Mouse (Mus musculus) lung, embryonic 16.5 days (tissue): ENCODE results near the gene Zfp791. TPM values are rescaled to one million over a fixed set of nuclear protein-coding genes. Genes with fewer than 3 reads are reported as not detected.

Experiments used
- ATAC-seq: fragments of 200-750 bp; cut with Nextera tagmentation; 2 replicates; pipeline ENCODE4 v1.8.0; 2017; ENCODE audit warnings: low read depth, mild to moderate bottlenecking, moderate library complexity
- H3K27ac ChIP-seq: fragments of 300-500 bp; sonication (generic); 2 replicates; pipeline ENCODE4 v1.5.1; 2014; ENCODE audit warnings: mild to moderate bottlenecking, control low read depth, low read length
- H3K27me3 ChIP-seq: fragments of 300-500 bp; sonication (generic); 2 replicates; pipeline ENCODE4 v1.6.1; 2014; ENCODE audit warnings: low read depth, low read length, mixed read lengths; ENCODE audit not compliant: control insufficient read depth, insufficient read depth
- H3K36me3 ChIP-seq: fragments of 300-500 bp; sonication (generic); 2 replicates; pipeline ENCODE4 v1.6.1; 2014; ENCODE audit warnings: low read length; ENCODE audit not compliant: control insufficient read depth, insufficient read depth
- H3K4me1 ChIP-seq: fragments of 300-500 bp; sonication (generic); replicated peaks from 2 replicates; pipeline ENCODE4 v1.6.1; 2014; ENCODE audit warnings: low read length, mixed read lengths; ENCODE audit not compliant: control insufficient read depth, insufficient read depth
- H3K4me2 ChIP-seq: fragments of 300-500 bp; sonication (generic); 2 replicates; pipeline ENCODE4 v1.6.1; 2014; ENCODE audit warnings: low read depth, low read length, control low read depth
- H3K4me3 ChIP-seq: fragments of 300-500 bp; sonication (generic); 2 replicates; pipeline ENCODE4 v1.5.1; 2014; ENCODE audit warnings: mild to moderate bottlenecking, low read length, control low read depth
- H3K9ac ChIP-seq: fragments of 300-500 bp; sonication (generic); 2 replicates; pipeline ENCODE4 v1.6.1; 2014; ENCODE audit warnings: low read length, control low read depth
- H3K9me3 ChIP-seq: fragments of 300-500 bp; sonication (generic); 2 replicates; pipeline ENCODE4 v1.6.1; 2016; ENCODE audit warnings: low read length; ENCODE audit not compliant: control insufficient read depth
- WGBS: fragments of 180-500 bp; shearing (Covaris S2); extraction: QIAGEN DNeasy Blood & Tissue Kit; methylation state at CpG from one replicate; pipeline ENCODE4 v1.1.7; 2014; 5-methylcytosine and 5-hydroxymethylcytosine counted together
- microRNA-seq: library from miRNA; unstranded; fragments of <30 nt; microRNA quantifications from one replicate; pipeline ENCODE4, GENCODE M21; 2016
- polyA plus RNA-seq: library from polyadenylated mRNA; unstranded; fragments of >200 nt; fragmentation: Nextera tagmentation; extraction: Ambion mirVana; gene quantifications from 2 replicates; pipeline ENCODE4 v1.2.1, GENCODE M21; 2015

Zfp791 gene
- polyA plus RNA-seq, 1 experiment from 2014 or later: 3.7 TPM

DNA sequence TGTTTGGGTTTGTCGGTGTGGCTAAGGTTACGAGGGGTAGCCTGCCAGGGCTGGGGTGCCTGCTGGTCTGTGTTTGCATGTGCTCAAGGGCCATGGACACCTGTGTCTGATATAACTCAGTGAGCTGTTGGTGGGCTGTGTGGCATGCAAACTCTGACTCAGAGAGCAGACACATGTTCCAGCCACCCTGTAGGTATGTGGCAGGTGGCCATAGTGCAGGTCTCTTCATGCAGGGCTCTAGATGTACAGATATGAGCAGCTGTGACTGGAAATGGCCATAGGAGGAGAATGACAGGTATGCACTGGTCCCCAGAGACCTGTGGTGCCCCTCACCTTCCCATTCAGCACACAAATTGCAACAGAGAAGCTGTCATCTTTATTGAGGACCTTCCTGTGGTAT is 55.7 kb downstream of the Zfp791 start:
- no peak overlapping the region for H3K4me2 ChIP-seq
- H3K4me3 ChIP-seq: no peak overlapping the region
- no peak for ATAC-seq
- H3K9me3 ChIP-seq: no peaks in the 10 kb centered on the region
- H3K9ac ChIP-seq: no peak overlapping the region
- H3K36me3 ChIP-seq: peaks cover 4% of the 10 kb centered on the region
- 92% methylated on average over 2 of the region's 2 CpGs for WGBS
- H3K27ac ChIP-seq: no peak overlapping the region
- H3K4me1 ChIP-seq: peaks cover 8% of the 10 kb centered on the region
- H3K27me3 ChIP-seq: no peaks in the 10 kb centered on the region

DNA sequence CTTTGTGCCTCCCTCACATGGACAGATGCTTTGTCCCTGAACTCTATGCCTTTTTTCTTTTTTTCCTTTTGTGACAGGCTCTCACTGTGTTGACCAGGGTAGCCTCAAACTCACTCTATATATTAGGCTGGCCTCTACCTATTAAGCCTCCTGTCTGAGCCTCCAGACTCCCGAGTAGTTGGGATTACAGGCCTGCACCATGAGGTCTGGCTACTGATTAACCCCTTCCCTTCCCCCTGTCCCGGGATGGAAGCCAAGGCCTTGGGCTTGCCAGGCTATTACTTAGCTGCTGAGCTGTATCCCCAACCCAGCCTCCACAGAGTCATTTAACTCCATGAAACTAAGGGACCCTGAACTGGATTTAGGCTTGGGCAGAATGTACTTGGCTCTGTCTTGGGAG is 57.7 kb downstream of the Zfp791 start:
- Histone ChIP-seq H3K27me3 (no peaks in the 10 kb centered on the region), H3K9ac (no peak overlapping the region), H3K27ac (no peak overlapping the region), H3K4me1 (no peaks in the 10 kb centered on the region; the same call in 1 of the 2 replicates), H3K4me2 (no peak overlapping the region), H3K9me3 (no peaks in the 10 kb centered on the region), H3K36me3 (peaks cover 4% of the 10 kb centered on the region), H3K4me3 (no peak overlapping the region)
- no peak for ATAC-seq
- WGBS: 29% methylated on average over 2 of the region's 2 CpGs

- 94% methylated on average over 4 of the region's 4 CpGs for WGBS
- H3K27ac ChIP-seq: no peak overlapping the region
- H3K4me1 ChIP-seq: no peaks in the 10 kb centered on the region; the same call in 1 of the 2 replicates
- no peak overlapping the region for H3K4me3 ChIP-seq
- H3K4me2 ChIP-seq: no peak overlapping the region
- ATAC-seq: no peak
- no peak overlapping the region for H3K9ac ChIP-seq
- H3K36me3 ChIP-seq: peaks cover 4% of the 10 kb centered on the region
- H3K9me3 ChIP-seq: no peaks in the 10 kb centered on the region
- no peaks in the 10 kb centered on the region for H3K27me3 ChIP-seq
Measured at GRCm38 (mm10) chr8:85062603-85063002, 60.3 kb downstream of the Zfp791 start.

- peak; percentile 88 for ATAC-seq
- no peak within 1 kb of the TSS for H3K27ac ChIP-seq
- WGBS: under 1% methylated on average over 52 of the region's 53 CpGs
Measured at GRCm38 (mm10) chr8:85059879-85060616, 62.8 kb downstream of the Zfp791 start, which contains the start of gene Fbxw9. Fbxw9 (plus strand) TSS chr8:85060055.

More at GRCm38 (mm10) chr8:85059879-85060616, 62.8 kb downstream of the Zfp791 start, which contains the start of gene Fbxw9:
- no peaks in the 10 kb centered on the region for H3K9me3 ChIP-seq
- peak within 1 kb of the TSS; percentile 87 for H3K4me2 ChIP-seq
- no peaks in the 10 kb centered on the region; the same call in 1 of the 2 replicates for H3K4me1 ChIP-seq
- H3K4me3 ChIP-seq: peak within 1 kb of the TSS; percentile 83
- no peaks in the 10 kb centered on the region for H3K27me3 ChIP-seq
- H3K36me3 ChIP-seq: peaks cover 14% of the 10 kb centered on the region
- peak within 1 kb of the TSS; percentile 77 for H3K9ac ChIP-seq

Small RNA genes lying within 50 kb of the gene (microRNA-seq; reads per million reads assigned to microRNA genes)
- 1.8 reads per million for gene Gm23388
- 0.59 reads per million for gene Mir7070

Other genes with a start within 250 kb of the Zfp791 start
- gene Gcdh, start 229.2 kb downstream of the Zfp791 start, polyA plus RNA-seq: 36.7 and 37.3 TPM in 2 replicates
- 1.5 and 4.9 TPM in 2 replicates for gene Klf1, start 221.2 kb downstream of the Zfp791 start, polyA plus RNA-seq
- 19.9 and 21.1 TPM in 2 replicates for gene Dnase2a, start 214.5 kb downstream of the Zfp791 start, polyA plus RNA-seq
- 0.64 and 0.72 TPM in 2 replicates for gene Mast1, start 185.7 kb downstream of the Zfp791 start, polyA plus RNA-seq
- 0.23 and 0.29 TPM in 2 replicates for gene Rtbdn, start 176.1 kb downstream of the Zfp791 start, polyA plus RNA-seq
- gene Gm49661, start 153.7 kb downstream of the Zfp791 start, polyA plus RNA-seq: not detected in 2 replicates
- 644 and 691 TPM in 2 replicates for gene Prdx2, start 153.5 kb downstream of the Zfp791 start, polyA plus RNA-seq
- 114 and 119 TPM in 2 replicates for gene Rnaseh2a, start 153.3 kb downstream of the Zfp791 start, polyA plus RNA-seq
- 13.7 and 15.5 TPM in 2 replicates for gene Junb, start 144.4 kb downstream of the Zfp791 start, polyA plus RNA-seq
- 24.2 and 27.2 TPM in 2 replicates for gene Hook2, start 132.5 kb downstream of the Zfp791 start, polyA plus RNA-seq
- gene Best2, start 108.6 kb downstream of the Zfp791 start, polyA plus RNA-seq: not detected in 2 replicates
- gene Asna1, start 97.8 kb downstream of the Zfp791 start, polyA plus RNA-seq: 121 and 122 TPM in 2 replicates
- 92.1 and 101 TPM in 2 replicates for gene Trir, start 96.3 kb downstream of the Zfp791 start, polyA plus RNA-seq
- 27.7 and 29.5 TPM in 2 replicates for gene Tnpo2, start 86.2 kb downstream of the Zfp791 start, polyA plus RNA-seq
- gene Fbxw9, start 63.0 kb downstream of the Zfp791 start, polyA plus RNA-seq: 28.2 and 29.9 TPM in 2 replicates
- gene Gm5741, start 55.1 kb downstream of the Zfp791 start, polyA plus RNA-seq: not detected in 2 replicates
- gene Dhps, start 51.3 kb downstream of the Zfp791 start, polyA plus RNA-seq: 51.9 and 53.9 TPM in 2 replicates
- 134 and 137 TPM in 2 replicates for gene Wdr83os, start 42.4 kb downstream of the Zfp791 start, polyA plus RNA-seq
- gene Wdr83, start 41.8 kb downstream of the Zfp791 start, polyA plus RNA-seq: 45.4 and 45.8 TPM in 2 replicates
- 44.6 and 48.7 TPM in 2 replicates for gene Man2b1, start 39.8 kb downstream of the Zfp791 start, polyA plus RNA-seq
- gene Cks1brt, start 28.8 kb upstream of the Zfp791 start, polyA plus RNA-seq: not detected in 2 replicates
- gene Olfr371, start 102.9 kb upstream of the Zfp791 start, polyA plus RNA-seq: not detected in 2 replicates
- 98.6 and 104 TPM in 2 replicates for gene Orc6, start 176.5 kb upstream of the Zfp791 start, polyA plus RNA-seq
- 148 and 151 TPM in 2 replicates for gene Vps35, start 176.7 kb upstream of the Zfp791 start, polyA plus RNA-seq